Mouse (Mus musculus): ENCODE measurements around the gene Tyro3. TPM values are rescaled to one million over a fixed set of nuclear protein-coding genes. Genes with fewer than 3 reads are reported as not detected.

Gene Tyro3
- polyA plus RNA-seq (2015; fragmentation: Nextera tagmentation; extraction: Ambion mirVana) = 6.6 and 7.1 TPM in 2 replicates

DNA sequence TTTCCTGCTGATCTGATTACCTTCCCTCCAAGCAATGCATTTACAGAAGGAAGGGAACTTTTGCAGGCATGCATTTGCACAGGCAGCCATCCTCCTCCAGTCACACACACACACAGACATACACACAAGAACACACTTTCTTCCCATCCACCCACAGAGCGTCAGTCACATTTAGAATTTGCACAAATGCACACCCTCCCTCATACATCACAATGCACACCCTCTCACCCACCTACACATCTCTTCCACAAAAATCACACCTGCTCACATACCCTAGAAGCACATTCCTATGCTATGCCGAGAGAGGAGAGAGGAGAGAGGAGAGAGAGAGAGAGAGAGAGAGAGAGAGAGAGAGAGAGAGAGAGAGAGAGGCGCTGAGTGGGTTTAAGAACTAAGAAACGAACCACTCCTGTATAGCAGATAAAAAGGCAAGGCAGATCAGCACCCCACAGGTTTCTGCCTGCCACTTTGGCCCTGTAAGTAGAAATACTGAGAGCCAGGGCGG, at the start of gene Tyro3:
TSS of gene Tyro3 (plus strand) at position 455 of the 505 bp plus-strand sequence.

DNA sequence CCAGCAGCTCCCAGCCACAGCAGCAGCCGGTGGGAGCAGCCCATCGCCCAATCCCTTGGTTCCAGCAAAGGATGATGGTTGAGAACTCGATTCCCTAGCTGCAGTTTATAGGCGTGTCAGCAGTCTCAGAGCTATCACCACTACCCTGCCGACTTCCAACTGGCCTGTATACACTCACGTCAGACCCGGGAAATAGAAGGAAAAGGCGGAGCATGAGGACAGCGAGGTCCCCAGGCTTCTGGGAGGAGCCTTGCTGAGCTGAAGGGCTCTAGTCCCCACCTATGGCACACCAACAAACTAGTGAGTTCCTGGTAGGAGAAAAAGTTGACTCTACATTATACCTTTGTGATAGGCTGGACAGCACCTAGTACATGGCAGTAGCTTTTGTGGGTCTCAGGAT, 37.3 kb upstream of the Tyro3 start, which contains the start of gene Ltk:
TSS of gene Ltk (minus strand) at position 181 of the 400 bp plus-strand sequence.

DNA sequence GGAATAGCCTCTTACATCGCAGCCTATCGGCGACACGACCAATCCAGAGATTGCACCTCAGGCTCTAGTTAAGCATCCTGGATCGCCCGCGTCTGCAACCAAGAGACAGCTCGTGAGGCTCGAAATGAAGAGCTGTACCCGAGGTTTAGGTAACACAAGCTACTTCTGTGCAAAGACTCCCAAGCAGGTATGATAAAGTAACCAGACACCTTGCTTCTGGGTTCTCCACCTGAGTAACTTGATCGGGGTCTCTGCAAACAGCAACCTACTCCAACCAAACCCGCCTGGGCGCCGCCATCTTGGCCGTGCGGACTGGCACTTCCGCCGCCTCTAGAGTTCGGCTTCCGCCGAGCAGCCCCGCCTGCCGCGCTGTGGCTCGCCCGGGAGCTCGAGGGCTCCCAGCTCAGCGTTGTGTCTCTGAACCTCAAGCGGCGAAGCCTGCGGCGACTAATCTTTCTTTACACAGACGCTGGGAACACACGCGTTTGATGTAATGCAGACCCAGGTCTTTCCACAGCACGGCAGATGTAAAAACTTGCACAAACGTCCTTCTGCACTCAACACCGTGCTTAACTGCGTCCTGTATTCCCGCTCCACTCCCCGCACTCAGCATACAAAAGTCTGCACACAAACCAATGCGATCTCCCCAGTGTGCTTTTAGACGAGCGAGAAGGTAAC, 10.2 kb upstream of the Tyro3 start, which contains the start of gene Rpap1:
TSS of gene Rpap1 (minus strand) at position 332 of the 678 bp plus-strand sequence.

Other genes starting within 250 kb of the Tyro3 start
- 26.1 and 27.4 TPM in 2 replicates for gene Nusap1, start 179.4 kb upstream of the Tyro3 start, polyA plus RNA-seq (2015; fragmentation: Nextera tagmentation; extraction: Ambion mirVana)
- 9.8 and 12.9 TPM in 2 replicates for gene Oip5, start 179.3 kb upstream of the Tyro3 start, polyA plus RNA-seq (2015; fragmentation: Nextera tagmentation; extraction: Ambion mirVana)
- gene Ndufaf1, start 134.9 kb upstream of the Tyro3 start, polyA plus RNA-seq (2015; fragmentation: Nextera tagmentation; extraction: Ambion mirVana) = 38.1 and 66.6 TPM in 2 replicates
- gene Rtf1, start 122.7 kb upstream of the Tyro3 start, polyA plus RNA-seq (2015; fragmentation: Nextera tagmentation; extraction: Ambion mirVana) = 28.6 and 37.8 TPM in 2 replicates
- 1.9 and 3.1 TPM in 2 replicates for gene Itpka, start 55.4 kb upstream of the Tyro3 start, polyA plus RNA-seq (2015; fragmentation: Nextera tagmentation; extraction: Ambion mirVana)
- gene Ltk, start 37.3 kb upstream of the Tyro3 start, polyA plus RNA-seq (2015; fragmentation: Nextera tagmentation; extraction: Ambion mirVana) = 0.65 and 1.1 TPM in 2 replicates
- gene Rpap1, start 10.2 kb upstream of the Tyro3 start, polyA plus RNA-seq (2015; fragmentation: Nextera tagmentation; extraction: Ambion mirVana) = 10.3 and 16.3 TPM in 2 replicates
- 12.7 and 16.0 TPM in 2 replicates for gene Mga, start 99.5 kb downstream of the Tyro3 start, polyA plus RNA-seq (2015; fragmentation: Nextera tagmentation; extraction: Ambion mirVana)
- 2.2 TPM in 2 replicates for gene Mapkbp1, start 175.0 kb downstream of the Tyro3 start, polyA plus RNA-seq (2015; fragmentation: Nextera tagmentation; extraction: Ambion mirVana)
- gene Jmjd7, start 229.8 kb downstream of the Tyro3 start, polyA plus RNA-seq (2015; fragmentation: Nextera tagmentation; extraction: Ambion mirVana) = 17.9 and 18.9 TPM in 2 replicates
- 0.52 and 1.0 TPM in 2 replicates for gene Gm28042, start 229.8 kb downstream of the Tyro3 start, polyA plus RNA-seq (2015; fragmentation: Nextera tagmentation; extraction: Ambion mirVana)
- 0.16 and 0.55 TPM in 2 replicates for gene Pla2g4b, start 235.7 kb downstream of the Tyro3 start, polyA plus RNA-seq (2015; fragmentation: Nextera tagmentation; extraction: Ambion mirVana)

Measured in adrenal gland, postnatal 0 days (tissue).